Mouse (Mus musculus) cerebellum, adult 18-20 months (tissue): ENCODE results near the gene Gm5862.
"Not testable (repeated sequence)": the region's sequence is repeated elsewhere in the genome, so short reads cannot be mapped to it uniquely, and the experiment has no call there.

Source experiments
- DNase-seq, 2 experiments: peaks; one replicate each; pipeline ENCODE4 v3.0.0; 2021

The Gm5862 gene

GRCm38 (mm10) chr5:26022816-26023215 lies at the start of gene Gm5862:
Gene Gm5862, minus strand, starts transcription at chr5:26022916.
- not testable (repeated sequence) for DNase-seq

DNA sequence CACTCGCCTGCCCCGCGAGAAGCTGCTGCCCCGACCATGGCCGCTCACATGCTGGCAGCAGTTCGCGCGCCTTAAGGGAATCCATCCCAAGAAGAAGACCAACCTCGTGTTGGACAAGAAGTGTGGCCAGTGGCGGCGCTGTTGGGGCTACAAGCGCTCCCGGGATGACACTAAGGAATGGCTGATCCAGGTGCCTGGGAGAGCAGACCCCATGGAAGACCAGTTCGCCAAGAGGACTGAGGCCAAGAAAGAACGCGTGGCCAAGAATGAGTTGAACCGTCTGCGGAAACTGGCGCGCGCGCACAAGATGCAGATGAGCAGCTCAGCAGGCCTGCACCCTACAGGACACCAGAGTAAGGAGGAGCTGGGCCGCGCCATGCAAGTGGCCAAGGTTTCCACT lies 48.0 kb upstream of the Gm5862 start:
- DNase-seq, result no peak

- DNase-seq, result not testable (repeated sequence)
Measured at GRCm38 (mm10) chr5:26058481-26058880, 35.8 kb upstream of the Gm5862 start, which contains the start of gene Gm7347. Gene Gm7347, minus strand, starts transcription at chr5:26058581.

- not testable (repeated sequence) for DNase-seq
Measured at GRCm38 (mm10) chr5:26039458-26039857, 16.7 kb upstream of the Gm5862 start, which contains the start of gene Speer4a. Gene Speer4a, minus strand, starts transcription at chr5:26039558.

DNA sequence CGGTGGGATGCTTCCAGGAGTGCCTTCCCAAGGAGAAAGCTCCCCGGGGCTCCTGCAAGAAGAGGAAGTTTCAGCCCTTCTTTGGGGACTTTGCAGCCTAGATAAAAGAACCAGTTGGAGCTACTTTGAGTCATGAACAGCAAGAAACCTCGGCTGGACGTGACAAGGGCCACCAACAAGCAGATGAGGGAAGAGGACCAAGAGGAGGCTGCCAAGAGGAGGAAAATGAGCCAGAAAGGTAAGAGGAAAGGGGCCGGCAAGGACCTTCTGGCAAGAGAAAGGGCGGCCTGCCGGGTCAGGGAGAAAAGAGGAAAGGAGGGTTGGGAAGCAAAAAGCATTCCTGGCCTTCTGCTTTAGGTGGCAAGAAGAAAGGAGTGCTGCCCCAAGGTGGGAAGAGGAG lies 15.0 kb downstream of the Gm5862 start:
- DNase-seq, result peak in 1 of 2 experiments; percentile 2

GRCm38 (mm10) chr5:26006937-26007695 lies 15.6 kb downstream of the Gm5862 start:
- DNase-seq, result peak; percentile 28 to 36

- not testable (repeated sequence) for DNase-seq
Measured at GRCm38 (mm10) chr5:26004698-26005097, 18.0 kb downstream of the Gm5862 start, which contains the start of gene Gm1979. Gene Gm1979, minus strand, starts transcription at chr5:26004798.

DNA sequence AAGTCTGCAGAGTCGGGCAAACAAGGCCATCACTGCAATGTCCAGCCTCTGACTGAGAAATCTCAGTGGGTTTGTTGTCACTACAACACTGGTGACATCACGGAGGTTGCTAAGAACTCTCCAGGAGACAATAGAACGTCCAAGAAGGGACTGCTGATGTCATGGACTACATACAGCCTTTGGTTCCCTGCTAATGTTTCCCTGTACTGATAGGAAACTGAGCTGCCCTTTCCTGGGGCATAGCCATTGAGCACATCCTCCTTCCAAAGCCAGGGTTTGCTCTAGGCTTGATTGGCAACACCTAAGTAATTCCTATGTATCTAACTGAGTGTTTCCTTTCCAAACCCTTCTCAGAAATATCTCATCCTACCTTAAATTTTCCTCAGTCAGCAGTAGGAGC lies 34.2 kb downstream of the Gm5862 start, which contains the start of gene Gm21698:
Gm21698 (minus strand) TSS at position 101 of the 400 bp plus-strand sequence.
- not testable (repeated sequence) for DNase-seq

DNA sequence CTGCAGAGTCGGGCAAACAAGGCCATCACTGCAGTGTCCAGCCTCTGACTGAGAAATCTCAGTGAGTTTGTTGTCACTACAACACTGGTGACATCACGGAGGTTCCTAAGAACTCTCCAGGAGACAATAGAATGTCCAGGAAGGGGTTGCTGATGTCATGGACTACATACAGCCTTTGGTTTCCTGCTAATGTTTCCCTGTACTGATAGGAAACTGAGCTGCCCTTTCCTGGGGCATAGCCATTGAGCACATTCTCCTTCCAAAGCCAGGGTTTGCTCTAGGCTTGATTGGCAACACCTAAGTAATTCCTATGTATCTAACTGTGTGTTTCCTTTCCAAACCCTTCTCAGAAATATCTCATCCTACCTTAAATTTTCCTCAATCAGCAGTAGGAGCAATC lies 50.2 kb downstream of the Gm5862 start, which contains the start of gene Gm21680:
Gm21680 (minus strand) TSS at position 101 of the 400 bp plus-strand sequence.
- DNase-seq, result not testable (repeated sequence)
